Mouse (Mus musculus) myocyte (in vitro differentiated cells): ENCODE measurements around the gene Abhd14a.

Experiments
- CEBPB ChIP-seq: IDR thresholded peaks from 2 replicates; pipeline ENCODE4 v1.6.1; 2011; ENCODE audit warnings: mild to moderate bottlenecking, moderate library complexity; ENCODE audit not compliant: poor library complexity, insufficient read depth, severe bottlenecking
- MAX ChIP-seq: IDR thresholded peaks from one replicate; pipeline ENCODE4 v1.6.1; 2011; ENCODE audit warnings: low read depth, mild to moderate bottlenecking, control low read depth
- MYOG ChIP-seq, 3 experiments: IDR thresholded peaks; one replicate each; pipeline ENCODE4 v1.6.1; 2011; ENCODE audit warnings: control low read depth in 2 of 3, low read depth in 2 of 3, mild to moderate bottlenecking in 2 of 3; ENCODE audit not compliant: insufficient read length in 2 of 3, control insufficient read depth in 1 of 3, insufficient read depth in 1 of 3
- POLR2A ChIP-seq: IDR thresholded peaks from one replicate; pipeline ENCODE4 v1.6.1; 2011; ENCODE audit warnings: low read depth, mild to moderate bottlenecking, control low read depth, moderate library complexity; ENCODE audit not compliant: insufficient read length
- POLR2AphosphoS2 ChIP-seq: IDR thresholded peaks from one replicate; pipeline ENCODE4 v1.6.1; 2011; ENCODE audit warnings: low read depth, control low read depth; ENCODE audit not compliant: insufficient read length
- SRF ChIP-seq: IDR thresholded peaks from one replicate; pipeline ENCODE4 v1.6.1; 2011; ENCODE audit warnings: low read depth; ENCODE audit not compliant: control insufficient read depth, insufficient read length
- TCF12 ChIP-seq: IDR thresholded peaks from one replicate; pipeline ENCODE4 v1.6.1; 2011; ENCODE audit warnings: mild to moderate bottlenecking, control low read depth; ENCODE audit not compliant: poor library complexity, insufficient read depth, severe bottlenecking
- TCF3 ChIP-seq: IDR thresholded peaks from one replicate; pipeline ENCODE4 v1.6.1; 2011; ENCODE audit warnings: low read depth, control low read depth; ENCODE audit not compliant: insufficient read length
- USF1 ChIP-seq: IDR thresholded peaks from one replicate; pipeline ENCODE4 v1.6.1; 2011; ENCODE audit warnings: low read depth, mild to moderate bottlenecking, control low read depth, moderate library complexity

- TF ChIP-seq CEBPB, result no peak
- TF ChIP-seq MAX, result no peak
- TF ChIP-seq POLR2A, result no peak
- TF ChIP-seq POLR2AphosphoS2, result no peak
- TF ChIP-seq TCF12, result no peak
- TF ChIP-seq MYOG (IDR thresholded peaks at IDR 0.05; ENCODE audit: control insufficient read depth in 1 of 3, insufficient read depth in 1 of 3, insufficient read length in 2 of 3, low read depth in 2 of 3), result no peak
- TF ChIP-seq USF1, result no peak
- TF ChIP-seq TCF3, result no peak
- TF ChIP-seq SRF, result no peak
Observed at GRCm38 (mm10) chr9:106421033-106421864, 26.2 kb downstream of the Abhd14a start.
